Mouse (Mus musculus): ENCODE data around the gene Nnat. TPM values are rescaled to one million over a fixed set of nuclear protein-coding genes. Genes with fewer than 3 reads are reported as not detected.

Nnat gene
- polyA plus RNA-seq, 1 experiment from 2014 or later: 7,174 TPM

Small RNA genes within 50 kb of the gene (microRNA-seq; reads per million reads assigned to microRNA genes)
- gene Gm23134: 24.7 reads per million, percentile 36 among the genes with 10 or more reads in this experiment

Other genes starting within 250 kb of the Nnat start
- gene Ghrh, start 212.6 kb upstream of the Nnat start, polyA plus RNA-seq (2015; fragmentation: Nextera tagmentation; extraction: Ambion mirVana): 0.80 TPM in 1 of 2 replicates, not detected in the other
- gene Manbal, start 192.5 kb upstream of the Nnat start, polyA plus RNA-seq (2015; fragmentation: Nextera tagmentation; extraction: Ambion mirVana): 97.5 and 105 TPM in 2 replicates
- gene Src, start 141.6 kb upstream of the Nnat start, polyA plus RNA-seq (2015; fragmentation: Nextera tagmentation; extraction: Ambion mirVana): 32.2 and 36.6 TPM in 2 replicates
- gene Blcap, start 11.2 kb downstream of the Nnat start, polyA plus RNA-seq (2015; fragmentation: Nextera tagmentation; extraction: Ambion mirVana): 196 and 239 TPM in 2 replicates
- gene Ctnnbl1, start 177.3 kb downstream of the Nnat start, polyA plus RNA-seq (2015; fragmentation: Nextera tagmentation; extraction: Ambion mirVana): 78.2 and 79.8 TPM in 2 replicates